Mouse (Mus musculus): ENCODE results near the gene Olfml1. TPM values are rescaled to one million over a fixed set of nuclear protein-coding genes. Genes with fewer than 3 reads are reported as not detected.
A peak's percentile ranks its signal among the peaks of the same experiment; 100 is the strongest.

Olfml1 gene
- polyA plus RNA-seq (2016; fragmentation: Nextera tagmentation; extraction: Ambion mirVana): 31.7 and 36.3 TPM in 2 replicates

- 0 out of 2 replicates have a peak, but pooled peaks cover 6% of the 10 kb centered on the region for H3K9me3 ChIP-seq
- H3K4me3 ChIP-seq: peak within 1 kb of the TSS; percentile 49
- H3K27me3 ChIP-seq: no peaks in the 10 kb centered on the region
- peak within 1 kb of the TSS; percentile 61 for H3K9ac ChIP-seq
- peaks cover 13% of the 10 kb centered on the region for H3K4me1 ChIP-seq
- H3K27ac ChIP-seq: peak within 1 kb of the TSS; percentile 94
- peak; percentile 94 for ATAC-seq (ENCODE audit: insufficient number of reproducible peaks, insufficient read depth, low FRiP score, low TSS enrichment)
- H3K36me3 ChIP-seq: peaks cover 12% of the 10 kb centered on the region
- 17% methylated on average over 7 of the region's 7 CpGs for WGBS
- peak within 1 kb of the TSS; percentile 74 for H3K4me2 ChIP-seq (replicated peaks)
Observed at GRCm38 (mm10) chr7:107567261-107567671, at the start of gene Olfml1. Olfml1 (plus strand) TSS chr7:107567446.

GRCm38 (mm10) chr7:107519256-107520025 lies 47.8 kb upstream of the Olfml1 start:
- peaks cover 3% of the 10 kb centered on the region; the same call in 1 of the 2 replicates for H3K4me1 ChIP-seq
- no peaks in the 10 kb centered on the region for H3K27me3 ChIP-seq
- no peaks in the 10 kb centered on the region for H3K36me3 ChIP-seq
- no peak overlapping the region for H3K4me2 ChIP-seq (replicated peaks)
- H3K9me3 ChIP-seq: no peaks in the 10 kb centered on the region
- WGBS: 88% methylated on average over 12 of the region's 12 CpGs
- H3K9ac ChIP-seq: no peak overlapping the region
- H3K4me3 ChIP-seq: no peak overlapping the region
- H3K27ac ChIP-seq: no peak overlapping the region
- ATAC-seq (ENCODE audit: insufficient number of reproducible peaks, insufficient read depth, low FRiP score, low TSS enrichment): no peak

GRCm38 (mm10) chr7:107521411-107521810 lies 45.8 kb upstream of the Olfml1 start:
- 87% methylated on average over 6 of the region's 6 CpGs for WGBS
- ATAC-seq (ENCODE audit: insufficient number of reproducible peaks, insufficient read depth, low FRiP score, low TSS enrichment): no peak
- Histone ChIP-seq H3K9ac (no peak overlapping the region), H3K4me2 (replicated peaks) (no peak overlapping the region), H3K36me3 (no peaks in the 10 kb centered on the region), H3K4me1 (peaks cover 3% of the 10 kb centered on the region; the same call in 1 of the 2 replicates), H3K27me3 (no peaks in the 10 kb centered on the region), H3K9me3 (no peaks in the 10 kb centered on the region), H3K4me3 (no peak overlapping the region), H3K27ac (no peak overlapping the region)

- H3K27ac ChIP-seq: no peak overlapping the region
- no peaks in the 10 kb centered on the region for H3K9me3 ChIP-seq
- no peak overlapping the region for H3K4me3 ChIP-seq
- no peak for ATAC-seq (ENCODE audit: insufficient number of reproducible peaks, insufficient read depth, low FRiP score, low TSS enrichment)
- no peaks in the 10 kb centered on the region for H3K27me3 ChIP-seq
- no peaks in the 10 kb centered on the region for H3K4me1 ChIP-seq
- no peak overlapping the region for H3K9ac ChIP-seq
- H3K4me2 ChIP-seq (replicated peaks): no peak overlapping the region
- WGBS: 8% methylated on average over 1 of the region's 1 CpGs
- H3K36me3 ChIP-seq: no peaks in the 10 kb centered on the region
Observed at GRCm38 (mm10) chr7:107526299-107526698, 40.9 kb upstream of the Olfml1 start.

- Histone ChIP-seq H3K4me1 (no peaks in the 10 kb centered on the region), H3K4me3 (no peak overlapping the region), H3K9me3 (no peaks in the 10 kb centered on the region), H3K4me2 (replicated peaks) (no peak overlapping the region), H3K9ac (no peak overlapping the region), H3K36me3 (no peaks in the 10 kb centered on the region), H3K27ac (no peak overlapping the region), H3K27me3 (no peaks in the 10 kb centered on the region)
- ATAC-seq (ENCODE audit: insufficient number of reproducible peaks, insufficient read depth, low FRiP score, low TSS enrichment): no peak
- WGBS: 47% methylated on average over 3 of the region's 3 CpGs
Observed at GRCm38 (mm10) chr7:107528169-107528772, 39.0 kb upstream of the Olfml1 start.

- no peak overlapping the region for H3K9ac ChIP-seq
- no peaks in the 10 kb centered on the region for H3K27me3 ChIP-seq
- H3K4me2 ChIP-seq (replicated peaks): no peak overlapping the region
- H3K36me3 ChIP-seq: no peaks in the 10 kb centered on the region
- H3K4me1 ChIP-seq: no peaks in the 10 kb centered on the region
- WGBS: 59% methylated on average over 5 of the region's 5 CpGs
- no peak overlapping the region for H3K4me3 ChIP-seq
- H3K9me3 ChIP-seq: no peaks in the 10 kb centered on the region
- no peak for ATAC-seq (ENCODE audit: insufficient number of reproducible peaks, insufficient read depth, low FRiP score, low TSS enrichment)
- H3K27ac ChIP-seq: no peak overlapping the region
Observed at GRCm38 (mm10) chr7:107529364-107529763, 37.9 kb upstream of the Olfml1 start.

- 77% methylated on average over 4 of the region's 4 CpGs for WGBS
- Histone ChIP-seq H3K27ac (no peak overlapping the region), H3K9ac (no peak overlapping the region), H3K36me3 (no peaks in the 10 kb centered on the region), H3K4me1 (no peaks in the 10 kb centered on the region), H3K27me3 (no peaks in the 10 kb centered on the region), H3K4me3 (no peak overlapping the region), H3K9me3 (no peaks in the 10 kb centered on the region), H3K4me2 (replicated peaks) (no peak overlapping the region)
- no peak for ATAC-seq (ENCODE audit: insufficient number of reproducible peaks, insufficient read depth, low FRiP score, low TSS enrichment)
Observed at GRCm38 (mm10) chr7:107535311-107535710, 31.9 kb upstream of the Olfml1 start.

- no peak overlapping the region for H3K4me3 ChIP-seq
- H3K9ac ChIP-seq: no peak overlapping the region
- no peak for ATAC-seq (ENCODE audit: insufficient number of reproducible peaks, insufficient read depth, low FRiP score, low TSS enrichment)
- no peaks in the 10 kb centered on the region for H3K36me3 ChIP-seq
- no peaks in the 10 kb centered on the region for H3K27me3 ChIP-seq
- 65% methylated on average over 6 of the region's 6 CpGs for WGBS
- no peak overlapping the region for H3K4me2 ChIP-seq (replicated peaks)
- H3K9me3 ChIP-seq: no peaks in the 10 kb centered on the region
- no peaks in the 10 kb centered on the region for H3K4me1 ChIP-seq
- no peak overlapping the region for H3K27ac ChIP-seq
Observed at GRCm38 (mm10) chr7:107536516-107536915, 30.7 kb upstream of the Olfml1 start.

GRCm38 (mm10) chr7:107540034-107540433 lies 27.2 kb upstream of the Olfml1 start:
- no peak for ATAC-seq (ENCODE audit: insufficient number of reproducible peaks, insufficient read depth, low FRiP score, low TSS enrichment)
- WGBS: 54% methylated on average over 4 of the region's 4 CpGs
- no peaks in the 10 kb centered on the region for H3K9me3 ChIP-seq

GRCm38 (mm10) chr7:107545011-107545410 lies 22.2 kb upstream of the Olfml1 start:
- H3K4me3 ChIP-seq: no peak overlapping the region
- no peak for ATAC-seq (ENCODE audit: insufficient number of reproducible peaks, insufficient read depth, low FRiP score, low TSS enrichment)
- H3K4me1 ChIP-seq: no peaks in the 10 kb centered on the region
- H3K27me3 ChIP-seq: no peaks in the 10 kb centered on the region
- no peak overlapping the region for H3K4me2 ChIP-seq (replicated peaks)
- H3K9me3 ChIP-seq: no peaks in the 10 kb centered on the region
- no peak overlapping the region for H3K27ac ChIP-seq
- H3K36me3 ChIP-seq: no peaks in the 10 kb centered on the region
- WGBS: 61% methylated on average over 1 of the region's 1 CpGs
- H3K9ac ChIP-seq: no peak overlapping the region

More at GRCm38 (mm10) chr7:107540034-107540433, 27.2 kb upstream of the Olfml1 start:
- Histone ChIP-seq H3K27me3 (no peaks in the 10 kb centered on the region), H3K36me3 (no peaks in the 10 kb centered on the region), H3K9ac (no peak overlapping the region), H3K4me1 (no peaks in the 10 kb centered on the region), H3K27ac (no peak overlapping the region), H3K4me2 (replicated peaks) (no peak overlapping the region), H3K4me3 (no peak overlapping the region)

- no peak overlapping the region for H3K9ac ChIP-seq
- H3K4me2 ChIP-seq (replicated peaks): no peak overlapping the region
- H3K36me3 ChIP-seq: no peaks in the 10 kb centered on the region
- no peak overlapping the region for H3K4me3 ChIP-seq
- WGBS: 86% methylated on average over 3 of the region's 3 CpGs
- H3K4me1 ChIP-seq: no peaks in the 10 kb centered on the region
- no peaks in the 10 kb centered on the region for H3K9me3 ChIP-seq
- H3K27ac ChIP-seq: no peak overlapping the region
- ATAC-seq (ENCODE audit: insufficient number of reproducible peaks, insufficient read depth, low FRiP score, low TSS enrichment): no peak
- H3K27me3 ChIP-seq: no peaks in the 10 kb centered on the region
Observed at GRCm38 (mm10) chr7:107547872-107548271, 19.4 kb upstream of the Olfml1 start.

GRCm38 (mm10) chr7:107553461-107553860 lies 13.8 kb upstream of the Olfml1 start:
- Histone ChIP-seq H3K9me3 (no peaks in the 10 kb centered on the region), H3K9ac (no peak overlapping the region), H3K4me3 (no peak overlapping the region), H3K4me1 (no peaks in the 10 kb centered on the region), H3K36me3 (no peaks in the 10 kb centered on the region), H3K4me2 (replicated peaks) (no peak overlapping the region), H3K27ac (no peak overlapping the region), H3K27me3 (no peaks in the 10 kb centered on the region)
- 38% methylated on average over 1 of the region's 1 CpGs for WGBS
- ATAC-seq (ENCODE audit: insufficient number of reproducible peaks, insufficient read depth, low FRiP score, low TSS enrichment): no peak

All from embryonic facial prominence, embryonic 12.5 days (tissue).